Mouse (Mus musculus): ENCODE data around the gene Zfp217. TPM values are rescaled to one million over a fixed set of nuclear protein-coding genes. Genes with fewer than 3 reads are reported as not detected.
A peak's percentile ranks its signal among the peaks of the same experiment; 100 is the strongest.

Zfp217 gene
- polyA plus RNA-seq, 1 experiment: 5.0 TPM

DNA sequence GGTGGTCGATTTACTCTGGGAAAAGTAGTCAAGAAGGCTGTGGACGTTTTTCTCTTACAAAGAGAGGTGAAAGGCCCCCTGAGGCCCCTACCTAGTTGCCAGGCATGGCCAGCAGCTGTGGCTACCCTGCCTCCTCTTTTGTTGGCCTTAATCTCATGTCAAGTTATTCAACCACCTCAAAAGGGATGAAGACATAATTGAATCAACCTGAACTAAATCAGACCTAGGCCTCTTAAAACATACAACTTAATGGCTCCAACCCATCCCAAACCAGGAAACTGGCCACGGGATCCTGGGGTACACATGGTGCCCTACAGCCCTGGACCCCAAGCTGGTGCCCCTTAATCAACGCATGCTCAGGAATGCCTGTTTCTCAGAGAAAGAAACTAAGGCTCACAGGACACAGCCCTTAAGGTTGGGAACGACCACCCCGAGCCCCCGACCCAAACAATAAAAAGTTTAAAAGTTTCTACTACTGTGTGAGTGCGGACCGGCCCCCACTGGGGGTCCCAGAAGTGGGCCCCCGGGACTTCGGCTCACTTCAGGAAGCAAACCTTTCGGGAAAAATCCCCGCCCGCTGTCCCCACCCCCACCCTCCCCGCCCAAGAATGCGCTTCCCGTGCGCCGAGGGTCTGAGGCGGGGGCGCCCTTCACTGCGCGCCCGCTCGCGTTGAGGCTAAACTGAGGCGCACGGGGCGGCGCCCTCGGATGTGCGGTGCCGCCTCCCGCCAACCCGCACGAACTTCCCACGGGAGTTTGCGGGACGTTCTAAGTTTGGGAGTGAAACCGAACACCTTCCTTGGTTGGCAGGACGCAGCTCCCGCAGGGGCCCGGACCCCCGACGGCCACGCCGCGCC, 17.8 kb downstream of the Zfp217 start:
- Histone ChIP-seq H3ac (ENCODE audit: control insufficient read depth, insufficient read length) (peak overlapping the region; percentile 95), H3K4me2 (ENCODE audit: low read depth) (peak overlapping the region; percentile 96), H3K79me2 (ENCODE audit: control insufficient read depth, insufficient read depth) (peaks cover 52% of the 10 kb centered on the region), H3K36me3 (ENCODE audit: control insufficient read depth, insufficient read depth) (no peaks in the 10 kb centered on the region), H3K27me3 (ENCODE audit: control insufficient read depth, insufficient read depth, insufficient read length) (no peaks in the 10 kb centered on the region), H3K4me3 (peak overlapping the region; percentile 44)
- TF ChIP-seq E2F4 (IDR thresholded peaks at IDR 0.05; ENCODE audit: insufficient read depth) (no peak), POLR2A (IDR thresholded peaks at IDR 0.05; ENCODE audit: insufficient read length, low read depth) (no peak), SRF (IDR thresholded peaks at IDR 0.05; ENCODE audit: control insufficient read depth, insufficient read length, low read depth) (no peak), TCF12 (IDR thresholded peaks at IDR 0.05; ENCODE audit: insufficient read depth, poor library complexity, severe bottlenecking) (no peak), CEBPB (IDR thresholded peaks at IDR 0.05; ENCODE audit: insufficient read depth, poor library complexity, severe bottlenecking) (no peak), MYOD1 (IDR thresholded peaks at IDR 0.05; ENCODE audit: control insufficient read depth in 1 of 3, insufficient read length in 2 of 3, low read depth in 2 of 3) (no peak), MYOG (IDR thresholded peaks at IDR 0.05; ENCODE audit: control insufficient read depth in 1 of 3, insufficient read depth in 1 of 3, insufficient read length in 2 of 3, low read depth in 2 of 3) (no peak), MAX (IDR thresholded peaks at IDR 0.05; ENCODE audit: low read depth) (no peak), USF1 (IDR thresholded peaks at IDR 0.05; ENCODE audit: low read depth) (no peak), TCF3 (IDR thresholded peaks at IDR 0.05; ENCODE audit: insufficient read length, low read depth) (no peak), POLR2AphosphoS2 (IDR thresholded peaks at IDR 0.05; ENCODE audit: insufficient read length, low read depth) (no peak), REST (IDR thresholded peaks at IDR 0.05; ENCODE audit: insufficient read depth, insufficient read length) (no peak)

DNA sequence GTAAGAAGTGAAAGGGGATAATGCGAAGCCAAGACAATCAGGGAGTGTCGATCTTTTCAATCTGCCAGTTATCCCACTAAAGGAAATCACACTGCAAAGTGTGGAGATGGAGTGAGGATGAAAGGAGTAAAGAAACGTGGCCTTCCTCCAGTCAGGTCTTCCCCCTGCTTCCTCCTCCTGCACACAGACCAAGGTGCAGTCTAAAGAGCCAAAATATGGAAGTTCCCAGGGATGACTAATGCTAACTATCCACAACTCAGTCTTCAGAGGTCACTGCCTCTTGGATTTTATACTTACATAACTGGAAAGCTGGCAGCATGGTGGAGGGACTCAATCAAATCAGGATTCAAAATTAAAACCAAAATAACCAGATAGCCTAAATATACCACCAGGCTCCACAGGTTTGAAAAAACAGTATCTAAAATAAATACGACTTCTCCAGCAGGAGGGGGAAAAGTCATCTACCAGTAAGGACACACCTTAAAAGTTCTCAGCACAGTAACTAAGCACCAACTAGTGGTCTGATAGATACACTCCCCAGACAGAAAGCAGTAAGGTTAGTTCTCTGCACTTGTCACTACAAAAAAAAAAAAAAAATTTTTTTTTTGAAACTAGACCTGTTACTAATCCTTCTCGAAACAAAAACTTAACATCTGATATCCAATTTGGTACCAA, 18.5 kb downstream of the Zfp217 start:
- Histone ChIP-seq H3K27me3 (ENCODE audit: control insufficient read depth, insufficient read depth, insufficient read length) (no peaks in the 10 kb centered on the region), H3K36me3 (ENCODE audit: control insufficient read depth, insufficient read depth) (no peaks in the 10 kb centered on the region), H3ac (ENCODE audit: control insufficient read depth, insufficient read length) (no peak overlapping the region), H3K79me2 (ENCODE audit: control insufficient read depth, insufficient read depth) (peaks cover 58% of the 10 kb centered on the region), H3K4me2 (ENCODE audit: low read depth) (peak overlapping the region; percentile 96), H3K4me3 (peak overlapping the region; percentile 44)
- no peak for TF ChIP-seq E2F4 (IDR thresholded peaks at IDR 0.05; ENCODE audit: insufficient read depth)
- TF ChIP-seq MYOG (IDR thresholded peaks at IDR 0.05; ENCODE audit: control insufficient read depth in 1 of 3, insufficient read depth in 1 of 3, insufficient read length in 2 of 3, low read depth in 2 of 3): no peak
- no peak for TF ChIP-seq TCF3 (IDR thresholded peaks at IDR 0.05; ENCODE audit: insufficient read length, low read depth)
- no peak for TF ChIP-seq MYOD1 (IDR thresholded peaks at IDR 0.05; ENCODE audit: control insufficient read depth in 1 of 3, insufficient read length in 2 of 3, low read depth in 2 of 3)
- no peak for TF ChIP-seq POLR2AphosphoS2 (IDR thresholded peaks at IDR 0.05; ENCODE audit: insufficient read length, low read depth)
- no peak for TF ChIP-seq MAX (IDR thresholded peaks at IDR 0.05; ENCODE audit: low read depth)
- no peak for TF ChIP-seq REST (IDR thresholded peaks at IDR 0.05; ENCODE audit: insufficient read depth, insufficient read length)
- no peak for TF ChIP-seq POLR2A (IDR thresholded peaks at IDR 0.05; ENCODE audit: insufficient read length, low read depth)
- no peak for TF ChIP-seq USF1 (IDR thresholded peaks at IDR 0.05; ENCODE audit: low read depth)
- TF ChIP-seq CEBPB (IDR thresholded peaks at IDR 0.05; ENCODE audit: insufficient read depth, poor library complexity, severe bottlenecking): no peak
- no peak for TF ChIP-seq TCF12 (IDR thresholded peaks at IDR 0.05; ENCODE audit: insufficient read depth, poor library complexity, severe bottlenecking)
- TF ChIP-seq SRF (IDR thresholded peaks at IDR 0.05; ENCODE audit: control insufficient read depth, insufficient read length, low read depth): no peak

DNA sequence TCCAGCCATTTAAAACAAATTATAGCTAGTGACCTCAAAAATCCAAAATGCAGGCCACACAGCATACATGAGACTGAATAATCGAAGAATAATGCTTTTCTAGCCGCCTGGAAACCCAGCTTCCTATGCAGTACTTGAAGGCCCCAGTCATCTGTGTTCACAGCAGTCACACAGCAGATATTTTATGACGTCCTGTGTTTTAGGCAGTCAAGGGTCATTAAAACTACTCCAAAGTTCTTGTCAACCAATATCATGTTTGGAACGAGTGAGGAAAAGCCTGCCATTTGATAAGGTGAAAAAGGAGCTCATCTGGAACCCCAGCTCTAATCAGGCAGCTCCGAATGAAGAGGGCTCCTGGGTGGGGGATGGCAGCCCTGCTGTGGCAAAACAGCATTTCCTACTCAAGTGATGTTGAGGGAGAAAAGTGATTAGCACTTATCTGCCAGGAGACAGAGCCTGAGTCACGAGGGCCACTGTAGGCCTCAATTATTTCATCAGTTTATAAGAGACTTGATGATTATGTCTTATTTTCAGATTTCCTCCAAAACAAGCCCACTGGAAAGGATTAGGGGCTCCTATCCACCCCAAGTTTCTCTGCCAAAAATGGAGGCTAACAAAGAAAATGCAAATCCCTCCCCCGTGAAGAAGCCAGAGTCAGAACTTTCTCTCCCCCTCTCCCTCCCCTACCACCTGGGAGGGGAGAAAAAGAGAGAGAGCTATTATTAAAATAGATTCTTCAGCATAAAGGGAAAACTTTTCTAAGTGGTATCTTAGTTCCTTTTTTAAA, 19.2 kb downstream of the Zfp217 start:
- Histone ChIP-seq H3K4me2 (ENCODE audit: low read depth) (peak overlapping the region; percentile 96), H3ac (ENCODE audit: control insufficient read depth, insufficient read length) (no peak overlapping the region), H3K79me2 (ENCODE audit: control insufficient read depth, insufficient read depth) (peaks cover 58% of the 10 kb centered on the region), H3K27me3 (ENCODE audit: control insufficient read depth, insufficient read depth, insufficient read length) (no peaks in the 10 kb centered on the region), H3K36me3 (ENCODE audit: control insufficient read depth, insufficient read depth) (no peaks in the 10 kb centered on the region), H3K4me3 (no peak overlapping the region)
- TF ChIP-seq USF1 (IDR thresholded peaks at IDR 0.05; ENCODE audit: low read depth): no peak
- TF ChIP-seq E2F4 (IDR thresholded peaks at IDR 0.05; ENCODE audit: insufficient read depth): no peak
- TF ChIP-seq POLR2A (IDR thresholded peaks at IDR 0.05; ENCODE audit: insufficient read length, low read depth): no peak

DNA sequence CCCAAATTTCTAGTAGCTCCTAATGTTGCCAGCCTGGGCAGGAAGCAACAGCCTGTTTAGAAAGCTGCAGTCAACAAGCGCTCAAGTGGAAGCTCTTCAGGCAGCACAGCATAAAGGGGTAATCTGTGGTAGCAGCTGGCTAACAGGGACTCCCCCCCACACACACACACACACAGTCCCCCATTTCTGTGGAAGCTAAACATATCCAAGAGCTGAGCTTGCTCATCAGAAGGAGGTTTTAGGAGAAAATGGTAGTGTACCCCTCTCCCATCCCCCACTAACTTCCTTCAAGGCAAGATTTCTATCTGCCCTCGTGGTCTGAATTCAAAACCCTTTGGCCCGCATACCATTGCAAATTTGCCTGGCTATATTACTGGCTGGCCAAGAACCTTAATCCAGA, 20.4 kb downstream of the Zfp217 start:
- H3K4me2 ChIP-seq (ENCODE audit: low read depth): no peak overlapping the region
- no peaks in the 10 kb centered on the region for H3K27me3 ChIP-seq (ENCODE audit: control insufficient read depth, insufficient read depth, insufficient read length)
- TF ChIP-seq E2F4 (IDR thresholded peaks at IDR 0.05; ENCODE audit: insufficient read depth) (no peak), MYOD1 (IDR thresholded peaks at IDR 0.05; ENCODE audit: control insufficient read depth in 1 of 3, insufficient read length in 2 of 3, low read depth in 2 of 3) (no peak), SRF (IDR thresholded peaks at IDR 0.05; ENCODE audit: control insufficient read depth, insufficient read length, low read depth) (no peak), REST (IDR thresholded peaks at IDR 0.05; ENCODE audit: insufficient read depth, insufficient read length) (no peak), POLR2A (IDR thresholded peaks at IDR 0.05; ENCODE audit: insufficient read length, low read depth) (no peak), CEBPB (IDR thresholded peaks at IDR 0.05; ENCODE audit: insufficient read depth, poor library complexity, severe bottlenecking) (no peak), MYOG (IDR thresholded peaks at IDR 0.05; ENCODE audit: control insufficient read depth in 1 of 3, insufficient read depth in 1 of 3, insufficient read length in 2 of 3, low read depth in 2 of 3) (no peak), TCF3 (IDR thresholded peaks at IDR 0.05; ENCODE audit: insufficient read length, low read depth) (no peak), POLR2AphosphoS2 (IDR thresholded peaks at IDR 0.05; ENCODE audit: insufficient read length, low read depth) (no peak), MAX (IDR thresholded peaks at IDR 0.05; ENCODE audit: low read depth) (no peak), USF1 (IDR thresholded peaks at IDR 0.05; ENCODE audit: low read depth) (no peak), TCF12 (IDR thresholded peaks at IDR 0.05; ENCODE audit: insufficient read depth, poor library complexity, severe bottlenecking) (no peak)
- no peaks in the 10 kb centered on the region for H3K36me3 ChIP-seq (ENCODE audit: control insufficient read depth, insufficient read depth)
- H3K79me2 ChIP-seq (ENCODE audit: control insufficient read depth, insufficient read depth): peaks cover 62% of the 10 kb centered on the region
- H3ac ChIP-seq (ENCODE audit: control insufficient read depth, insufficient read length): no peak overlapping the region
- no peak overlapping the region for H3K4me3 ChIP-seq
